Mouse (Mus musculus) heart, embryonic 14.5 days (tissue): ENCODE results near the gene Nsd2. TPM values are rescaled to one million over a fixed set of nuclear protein-coding genes. Genes with fewer than 3 reads are reported as not detected.
A peak's percentile ranks its signal among the peaks of the same experiment; 100 is the strongest.

Experiments used
- ATAC-seq: fragments of 200-750 bp; cut with Nextera tagmentation; 2 replicates; pipeline ENCODE4 v1.8.0; 2017; ENCODE audit warnings: low read depth, moderate TSS enrichment; ENCODE audit not compliant: insufficient number of reproducible peaks, insufficient read depth, low FRiP score
- H3K27ac ChIP-seq, 2 experiments: fragments of 200-500 bp in 1 of 2; fragments of 300-500 bp in 1 of 2; sonication (generic) in 1 of 2; replicated peaks in 1 of 2; 2 replicates each; pipeline ENCODE4 v1.5.1; 2012 to 2014; ENCODE audit warnings: low read depth in 2 of 2, low read length in 2 of 2, control low read depth in 1 of 2, mild to moderate bottlenecking in 1 of 2, mixed read lengths in 1 of 2; ENCODE audit not compliant: control insufficient read depth in 1 of 2, insufficient read depth in 1 of 2
- H3K27me3 ChIP-seq: fragments of 300-500 bp; sonication (generic); 2 replicates; pipeline ENCODE4 v1.6.1; 2014; ENCODE audit warnings: mild to moderate bottlenecking, low read length, control low read depth; ENCODE audit not compliant: control insufficient read depth, insufficient read depth
- H3K36me3 ChIP-seq: fragments of 300-500 bp; sonication (generic); 2 replicates; pipeline ENCODE4 v1.6.1; 2014; ENCODE audit warnings: mild to moderate bottlenecking, control low read depth, low read length, mixed read lengths; ENCODE audit not compliant: control insufficient read depth, insufficient read depth
- H3K4me1 ChIP-seq, 2 experiments: fragments of 200-500 bp in 1 of 2; fragments of 300-500 bp in 1 of 2; sonication (generic) in 1 of 2; 2 replicates each; pipeline ENCODE4 v1.6.1; 2012 to 2014; ENCODE audit warnings: low read length in 2 of 2, control low read depth in 1 of 2, mixed read lengths in 1 of 2; ENCODE audit not compliant: control insufficient read depth in 2 of 2, insufficient read depth in 2 of 2
- H3K4me2 ChIP-seq: fragments of 300-500 bp; sonication (generic); 2 replicates; pipeline ENCODE4 v1.6.1; 2014; ENCODE audit warnings: mild to moderate bottlenecking, low read length
- H3K4me3 ChIP-seq, 2 experiments: fragments of 200-500 bp in 1 of 2; fragments of 300-500 bp in 1 of 2; sonication (generic) in 1 of 2; 2 replicates each; pipeline ENCODE4 v1.5.1; 2012 to 2014; ENCODE audit warnings: low read length in 2 of 2, mild to moderate bottlenecking in 2 of 2, control low read depth in 1 of 2, low read depth in 1 of 2, moderate library complexity in 1 of 2; ENCODE audit not compliant: control insufficient read depth in 1 of 2, insufficient read depth in 1 of 2
- H3K9ac ChIP-seq: fragments of 300-500 bp; sonication (generic); 2 replicates; pipeline ENCODE4 v1.6.1; 2014; ENCODE audit warnings: mild to moderate bottlenecking, low read length
- H3K9me3 ChIP-seq: fragments of 300-500 bp; sonication (generic); 2 replicates; pipeline ENCODE4 v1.6.1; 2016; ENCODE audit warnings: low read length, control low read depth; ENCODE audit not compliant: control insufficient read depth
- WGBS: fragments of 180-500 bp; shearing (Covaris S2); extraction: QIAGEN DNeasy Blood & Tissue Kit; methylation state at CpG from one replicate; pipeline ENCODE4 v1.1.7; 2014; 5-methylcytosine and 5-hydroxymethylcytosine counted together
- polyA plus RNA-seq: library from polyadenylated mRNA; unstranded; fragments of >200 nt; fragmentation: Nextera tagmentation; extraction: Ambion mirVana; gene quantifications from 2 replicates; pipeline ENCODE4 v1.2.1, GENCODE M21; 2014

Nsd2 gene
- polyA plus RNA-seq, 1 experiment from 2014 or later, result 37.7 TPM

DNA sequence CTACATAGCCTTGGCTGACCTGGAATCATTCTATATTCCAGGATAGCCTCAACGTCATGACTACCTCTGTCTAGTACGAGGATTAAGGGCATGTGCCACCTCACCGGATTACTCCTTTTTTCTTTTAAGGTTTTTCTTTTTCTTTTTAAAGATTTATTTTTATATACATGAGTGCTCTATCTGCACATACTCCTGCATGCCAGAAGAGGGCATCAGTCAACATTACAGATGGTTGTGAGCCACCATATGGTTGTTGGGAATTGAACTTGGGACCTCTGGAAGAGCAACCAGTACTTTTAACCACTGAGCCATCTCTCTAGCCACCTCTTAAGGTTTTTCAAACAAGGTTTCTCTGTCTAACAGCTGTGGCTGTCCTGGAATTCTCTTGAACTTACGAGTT is 9.0 kb upstream of the Nsd2 start:
- H3K27me3 ChIP-seq, result no peaks in the 10 kb centered on the region
- no peak overlapping the region for H3K4me3 ChIP-seq
- no peak overlapping the region for H3K9ac ChIP-seq
- no peaks in the 10 kb centered on the region for H3K36me3 ChIP-seq
- H3K9me3 ChIP-seq, result no peaks in the 10 kb centered on the region
- H3K27ac ChIP-seq, result no peak overlapping the region
- WGBS, result 84% methylated on average over 4 of the region's 4 CpGs
- no peaks in the 10 kb centered on the region for H3K4me1 ChIP-seq
- H3K4me2 ChIP-seq, result no peak overlapping the region
- no peak for ATAC-seq

DNA sequence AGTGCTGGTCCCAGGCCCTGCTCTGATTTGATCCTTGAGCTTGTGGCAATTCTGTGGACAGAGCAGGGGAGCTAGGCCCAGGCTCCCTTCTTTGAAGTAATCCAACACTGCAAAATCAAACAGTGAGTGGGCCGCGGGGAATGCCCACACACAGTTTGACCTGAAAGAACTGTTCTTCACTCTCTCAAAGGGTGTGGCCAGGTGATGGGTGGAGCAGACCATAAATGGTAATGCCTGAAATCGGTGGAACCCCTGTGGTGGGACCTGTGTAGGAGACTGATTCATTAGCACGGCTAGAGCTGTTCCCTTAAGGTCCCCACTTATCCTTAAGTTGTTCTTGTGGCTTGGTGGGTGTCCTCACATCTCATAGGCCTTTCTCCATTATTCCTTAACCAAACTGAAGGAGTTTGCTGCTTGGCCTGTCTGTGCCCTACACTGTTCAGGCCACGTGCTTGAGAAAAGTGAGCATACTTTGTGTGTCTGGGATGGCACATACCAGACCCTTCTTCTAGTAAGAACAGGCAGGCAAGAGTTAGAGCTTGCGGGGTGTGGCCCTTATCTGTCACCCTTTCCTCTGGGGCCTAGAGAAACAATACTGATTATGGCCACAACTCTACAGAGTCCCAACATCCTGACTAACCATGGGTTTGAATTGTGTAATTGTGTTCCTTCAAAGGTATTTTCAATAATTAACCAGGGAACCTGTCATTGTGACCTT is 4.4 kb upstream of the Nsd2 start:
- 71% methylated on average over 6 of the region's 6 CpGs for WGBS
- Histone ChIP-seq H3K27ac (no peak overlapping the region), H3K36me3 (no peaks in the 10 kb centered on the region), H3K4me1 (peaks cover 2 to 11% of the 10 kb centered on the region in 2 experiments; a peak in 1 of 4 replicates), H3K27me3 (no peaks in the 10 kb centered on the region), H3K4me2 (no peak overlapping the region), H3K4me3 (no peak overlapping the region), H3K9me3 (no peaks in the 10 kb centered on the region), H3K9ac (no peak overlapping the region)
- ATAC-seq, result no peak

DNA sequence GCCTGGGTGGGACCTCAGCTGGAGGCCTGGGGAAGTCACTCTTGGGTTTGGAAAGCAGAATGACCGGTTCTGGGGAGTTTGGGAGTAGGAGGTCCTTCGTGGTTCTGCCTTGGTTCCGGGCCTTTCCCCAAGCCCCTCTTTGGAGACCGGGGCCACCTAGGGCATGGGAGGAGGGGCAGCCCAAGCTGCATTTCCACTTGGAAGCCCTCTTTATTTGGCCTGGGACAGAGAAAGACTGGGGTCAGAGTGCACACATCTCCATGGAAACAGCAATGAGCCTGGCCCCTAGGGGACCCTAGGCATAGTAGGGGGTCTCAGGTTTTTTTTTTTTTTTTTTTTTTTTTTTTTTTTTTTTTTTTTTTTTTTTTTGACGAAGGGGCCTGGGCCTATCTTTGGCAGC is 2.4 kb upstream of the Nsd2 start:
- Histone ChIP-seq H3K4me1 (peaks cover 2 to 25% of the 10 kb centered on the region in 2 experiments; a peak in 2 of 4 replicates), H3K9me3 (no peaks in the 10 kb centered on the region), H3K4me3 (no peak overlapping the region), H3K27ac (no peak overlapping the region), H3K9ac (no peak overlapping the region), H3K27me3 (no peaks in the 10 kb centered on the region), H3K36me3 (peaks cover under 1% of the 10 kb centered on the region; the same call in 1 of the 2 replicates), H3K4me2 (no peak overlapping the region)
- ATAC-seq, result no peak
- 41% methylated on average over 5 of the region's 5 CpGs for WGBS

GRCm38 (mm10) chr5:33819141-33819875 is 1.2 kb upstream of the Nsd2 start:
- Histone ChIP-seq H3K4me1 (peaks cover 3 to 31% of the 10 kb centered on the region in 2 experiments; a peak in 2 of 4 replicates), H3K27ac (peak overlapping the region; percentile 86 to 98), H3K4me3 (peak overlapping the region; percentile 98 to 100), H3K9ac (peak overlapping the region; percentile 98), H3K27me3 (no peaks in the 10 kb centered on the region), H3K4me2 (peak overlapping the region; percentile 93), H3K36me3 (peaks cover 5% of the 10 kb centered on the region; the same call in 1 of the 2 replicates), H3K9me3 (no peaks in the 10 kb centered on the region)
- ATAC-seq, result no peak
- WGBS, result 18% methylated on average over 9 of the region's 9 CpGs

DNA sequence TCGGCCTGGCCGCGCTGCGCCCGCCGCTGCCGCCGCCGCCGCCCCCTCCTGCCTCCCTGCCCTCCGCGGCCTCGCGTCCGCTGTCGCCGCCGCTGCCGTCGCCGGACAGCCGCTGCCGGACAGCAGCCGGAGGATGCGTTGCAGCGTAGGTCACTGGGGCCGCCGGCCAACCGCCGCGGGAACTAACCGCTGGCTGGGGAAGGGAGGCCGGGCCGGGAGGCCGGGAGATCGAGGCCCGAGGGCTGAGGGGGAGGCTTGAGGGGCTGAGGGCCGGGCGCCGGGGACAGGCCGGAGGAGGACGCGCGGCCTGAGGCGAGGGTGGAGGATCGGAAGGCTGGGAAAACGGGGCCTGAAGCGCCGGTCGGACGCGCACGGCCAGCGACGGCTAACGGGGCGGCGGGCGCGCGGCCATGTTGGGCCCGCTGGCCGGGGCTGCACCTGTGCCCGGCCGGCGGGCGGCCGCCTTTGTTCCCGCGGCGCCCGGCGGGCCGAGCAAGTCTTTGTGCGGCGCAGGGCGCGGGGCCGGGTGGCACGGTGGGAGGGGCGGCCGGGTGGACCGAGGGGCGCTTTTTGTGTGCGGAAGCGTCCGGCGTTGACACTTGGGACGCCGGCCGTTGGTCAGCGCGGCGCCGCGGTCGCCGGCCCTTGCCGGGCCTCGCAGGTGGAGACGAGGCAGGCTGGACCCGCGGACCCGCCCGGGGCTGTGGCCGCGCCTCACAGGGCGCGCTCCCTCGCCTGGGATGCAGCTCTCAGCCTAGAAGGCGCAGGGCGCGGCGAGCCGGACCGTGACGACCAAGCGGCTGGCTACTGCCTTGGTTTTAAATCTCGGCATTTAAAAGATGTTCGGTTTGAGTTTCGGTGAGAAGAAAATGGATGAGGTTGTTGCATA is 452 bp downstream of the Nsd2 start:
- H3K4me1 ChIP-seq, result peaks cover 3 to 43% of the 10 kb centered on the region in 2 experiments; a peak in 2 of 4 replicates
- H3K27me3 ChIP-seq, result no peaks in the 10 kb centered on the region
- H3K4me3 ChIP-seq, result peak overlapping the region; percentile 98 to 100
- under 1% methylated on average over 89 of the region's 121 CpGs for WGBS
- H3K27ac ChIP-seq, result peak overlapping the region; percentile 96 to 98
- H3K36me3 ChIP-seq, result peaks cover 5% of the 10 kb centered on the region; the same call in 1 of the 2 replicates
- H3K9me3 ChIP-seq, result no peaks in the 10 kb centered on the region
- peak overlapping the region; percentile 98 for H3K9ac ChIP-seq
- ATAC-seq, result peak; percentile 45
- peak overlapping the region; percentile 93 for H3K4me2 ChIP-seq

DNA sequence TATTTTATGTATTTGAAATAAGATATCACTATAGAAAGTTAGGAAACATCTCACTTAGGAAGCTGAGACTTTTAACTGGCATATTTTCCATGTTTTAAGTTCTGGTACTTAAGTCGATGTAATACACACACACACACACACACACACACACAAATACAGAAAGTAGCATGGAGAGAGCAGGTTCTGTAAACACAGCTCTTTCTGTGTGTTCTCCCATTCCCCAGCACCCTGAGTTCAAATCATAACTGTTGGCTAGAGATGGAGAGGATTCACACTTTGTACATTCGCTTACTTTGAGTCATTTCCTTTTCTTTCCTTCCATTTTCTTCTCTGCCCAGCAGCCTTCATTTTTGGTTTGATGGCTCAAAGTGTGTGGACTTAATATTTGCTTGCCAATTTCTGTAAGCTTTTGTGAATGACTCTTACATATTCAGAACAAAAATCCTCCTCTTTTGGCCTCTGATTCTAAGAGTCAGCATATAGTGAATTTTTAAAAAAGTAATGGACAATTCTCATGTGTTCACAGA is 1.4 kb downstream of the Nsd2 start:
- ATAC-seq, result no peak
- Histone ChIP-seq H3K9me3 (no peaks in the 10 kb centered on the region), H3K36me3 (peaks cover 5% of the 10 kb centered on the region), H3K27ac (no peak overlapping the region), H3K27me3 (no peaks in the 10 kb centered on the region), H3K4me2 (peak overlapping the region; percentile 93), H3K4me3 (peak overlapping the region; percentile 27 to 100; a peak in 3 of 4 replicates), H3K4me1 (peaks cover 3 to 50% of the 10 kb centered on the region in 2 experiments; a peak in 2 of 4 replicates), H3K9ac (peak overlapping the region; percentile 98)
- 36% methylated on average over 2 of the region's 2 CpGs for WGBS

DNA sequence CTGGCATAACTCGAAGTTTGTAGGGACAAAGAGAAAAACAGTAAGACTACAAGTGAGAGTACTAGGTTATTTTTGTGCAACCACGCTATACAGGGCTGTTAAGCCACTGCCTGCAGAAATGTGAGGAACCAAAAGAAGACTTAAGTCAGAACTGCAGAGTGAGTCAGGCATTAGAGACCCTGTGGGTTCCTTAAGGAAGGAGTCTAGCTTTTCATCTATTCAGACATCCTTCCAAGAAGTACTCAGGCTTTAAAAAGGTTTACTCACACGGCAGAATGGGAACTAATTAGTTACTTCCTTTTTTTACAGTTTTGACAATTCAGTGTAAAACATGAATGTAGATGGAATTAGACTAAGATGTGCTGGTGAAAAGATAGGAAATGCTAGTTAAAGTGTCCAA is 1.9 kb downstream of the Nsd2 start:
- no peaks in the 10 kb centered on the region for H3K9me3 ChIP-seq
- no peaks in the 10 kb centered on the region for H3K27me3 ChIP-seq
- whole genome bisulfite sequencing, result 44% methylated on average over 3 of the region's 3 CpGs
- peak overlapping the region; percentile 98; the same call in 1 of the 2 replicates for H3K9ac ChIP-seq
- H3K27ac ChIP-seq, result no peak overlapping the region
- H3K4me2 ChIP-seq, result peak overlapping the region; percentile 93
- H3K4me3 ChIP-seq, result peak overlapping the region in 1 of 2 experiments; percentile 100; a peak in 2 of 4 replicates
- H3K4me1 ChIP-seq, result peaks cover 3 to 54% of the 10 kb centered on the region in 2 experiments; a peak in 2 of 4 replicates
- peaks cover 7% of the 10 kb centered on the region for H3K36me3 ChIP-seq
- no peak for ATAC-seq
